Mouse (Mus musculus) adrenal gland, adult 2 months (tissue): ENCODE data around the gene Rbl1. TPM values are rescaled to one million over a fixed set of nuclear protein-coding genes. Genes with fewer than 3 reads are reported as not detected.
"Not testable (repeated sequence)": the region's sequence is repeated elsewhere in the genome, so short reads cannot be mapped to it uniquely, and the experiment has no call there.

Experiments used
- DNase-seq: peaks from one replicate; pipeline ENCODE4 v3.0.0; 2021
- long read RNA-seq: library from polyadenylated mRNA; stranded (forward); transcript quantifications from one replicate; pipeline ENCODE4 v2.0.0, GENCODE M21; 2021
- polyA plus RNA-seq: library from polyadenylated mRNA; depleted of rRNA; stranded (reverse); fragments of >200 nt; gene quantifications from 2 replicates; pipeline ENCODE4 v1.2.3, GENCODE M21; 2012; rRNA removed
- total RNA-seq, 2 experiments: library from RNA; stranded (reverse); gene quantifications; 2 replicates each; pipeline ENCODE4 v1.2.3; 2021

Rbl1 gene
- total RNA-seq (1 to 10 TPM; 3.7 to 5.6 TPM), polyA plus RNA-seq (1.6 and 1.7 TPM in 2 replicates)
- long read RNA-seq, full-length matches to known transcripts: 1 of 3 reads
- long read RNA-seq, partial matches to known transcripts: 2 of 3 reads
- long read RNA-seq, other reads (novel, unspliced or antisense): 0 of 3 reads

GRCm38 (mm10) chr2:157204366-157205218, at the start of gene Rbl1:
Rbl1 (minus strand) TSS chr2:157204534.
- peak; percentile 92 for DNase-seq

- DNase-seq: no peak
Measured at GRCm38 (mm10) chr2:157248111-157248510, 43.8 kb upstream of the Rbl1 start.

- no peak for DNase-seq
Measured at GRCm38 (mm10) chr2:157245603-157246002, 41.3 kb upstream of the Rbl1 start.

DNA sequence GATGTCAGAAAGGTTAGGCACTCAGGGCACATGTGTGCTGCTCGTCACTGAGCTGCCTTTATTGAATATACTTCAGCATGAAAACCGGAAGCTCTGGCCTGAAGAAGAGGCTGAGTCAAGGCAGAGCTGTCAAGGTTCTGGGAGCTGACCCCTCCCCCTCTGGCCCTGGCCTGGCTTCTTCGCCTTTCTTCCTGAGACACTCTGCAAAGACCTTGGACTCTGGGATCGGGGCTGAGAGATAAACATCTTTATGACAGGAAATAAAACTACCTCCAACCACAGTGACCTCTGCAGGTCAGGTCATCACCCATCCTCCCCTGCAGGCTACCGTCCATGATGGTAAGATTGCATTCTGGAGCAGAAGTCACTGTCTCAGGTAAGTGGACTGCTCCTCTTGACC, 40.7 kb upstream of the Rbl1 start:
- peak; percentile 43 for DNase-seq

DNA sequence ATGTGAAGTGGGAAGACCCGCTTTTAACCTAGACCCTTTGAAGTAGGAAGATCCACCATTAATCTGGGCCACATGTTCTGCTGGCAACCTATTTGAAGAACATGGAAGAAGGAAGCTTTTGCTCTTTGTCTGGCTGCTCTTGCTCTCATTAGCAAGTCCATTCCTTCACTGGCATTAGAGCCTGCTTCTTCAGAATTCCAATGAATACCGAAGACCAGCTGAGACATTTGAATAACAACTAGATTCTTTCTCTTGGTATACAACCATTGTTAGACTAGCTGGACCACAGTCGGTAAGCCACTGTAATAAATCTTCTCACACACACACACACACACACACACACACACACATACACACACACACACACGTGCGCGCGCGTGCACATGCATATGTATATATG, 31.6 kb upstream of the Rbl1 start:
- DNase-seq: no peak

- DNase-seq: not testable (repeated sequence)
Measured at GRCm38 (mm10) chr2:157221916-157222315, 17.6 kb upstream of the Rbl1 start.

- no peak for DNase-seq
Measured at GRCm38 (mm10) chr2:157220108-157220507, 15.8 kb upstream of the Rbl1 start.

DNA sequence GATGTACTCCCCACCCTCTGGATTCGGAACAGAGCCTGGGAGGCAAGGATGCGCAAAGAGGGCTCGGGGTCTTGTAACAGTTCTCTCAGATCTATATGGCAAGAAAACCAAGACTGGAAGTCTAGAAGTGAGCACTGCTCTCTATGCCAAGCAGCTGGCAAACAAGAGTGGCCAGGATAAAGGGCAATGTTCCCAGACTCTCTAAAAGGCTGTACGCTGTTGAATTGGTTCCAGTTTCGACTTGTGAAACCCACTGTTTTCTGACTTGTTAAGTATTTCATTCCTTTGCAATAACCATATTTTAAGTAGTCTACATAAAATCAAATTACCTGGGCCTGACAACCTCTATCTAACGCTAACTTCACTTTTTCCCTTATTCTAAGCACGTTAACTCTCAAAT, 7.4 kb upstream of the Rbl1 start:
- DNase-seq: no peak

- DNase-seq: no peak
Measured at GRCm38 (mm10) chr2:157203459-157204365, 622 bp downstream of the Rbl1 start.

- no peak for DNase-seq
Measured at GRCm38 (mm10) chr2:157203026-157203425, 1.3 kb downstream of the Rbl1 start.

DNA sequence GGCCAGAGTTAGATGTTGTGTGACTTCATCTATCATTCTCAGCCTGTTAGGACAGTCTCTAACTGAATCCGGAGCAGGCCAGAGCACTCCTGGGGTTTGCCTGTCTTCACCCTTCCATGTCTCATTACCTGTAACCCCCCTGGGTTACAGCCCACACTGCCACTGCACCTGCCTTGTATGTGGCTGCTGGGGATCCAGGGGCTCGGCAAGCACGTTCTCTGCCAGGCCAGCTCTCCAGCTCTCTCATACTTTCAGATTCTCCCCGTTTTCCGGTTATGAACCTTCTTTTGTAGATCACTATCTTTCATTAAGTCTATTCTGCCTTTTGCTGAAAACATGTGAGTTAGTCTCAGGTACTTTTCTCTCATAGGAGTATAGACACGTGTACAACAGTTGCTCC, 2.0 kb downstream of the Rbl1 start:
- no peak for DNase-seq

DNA sequence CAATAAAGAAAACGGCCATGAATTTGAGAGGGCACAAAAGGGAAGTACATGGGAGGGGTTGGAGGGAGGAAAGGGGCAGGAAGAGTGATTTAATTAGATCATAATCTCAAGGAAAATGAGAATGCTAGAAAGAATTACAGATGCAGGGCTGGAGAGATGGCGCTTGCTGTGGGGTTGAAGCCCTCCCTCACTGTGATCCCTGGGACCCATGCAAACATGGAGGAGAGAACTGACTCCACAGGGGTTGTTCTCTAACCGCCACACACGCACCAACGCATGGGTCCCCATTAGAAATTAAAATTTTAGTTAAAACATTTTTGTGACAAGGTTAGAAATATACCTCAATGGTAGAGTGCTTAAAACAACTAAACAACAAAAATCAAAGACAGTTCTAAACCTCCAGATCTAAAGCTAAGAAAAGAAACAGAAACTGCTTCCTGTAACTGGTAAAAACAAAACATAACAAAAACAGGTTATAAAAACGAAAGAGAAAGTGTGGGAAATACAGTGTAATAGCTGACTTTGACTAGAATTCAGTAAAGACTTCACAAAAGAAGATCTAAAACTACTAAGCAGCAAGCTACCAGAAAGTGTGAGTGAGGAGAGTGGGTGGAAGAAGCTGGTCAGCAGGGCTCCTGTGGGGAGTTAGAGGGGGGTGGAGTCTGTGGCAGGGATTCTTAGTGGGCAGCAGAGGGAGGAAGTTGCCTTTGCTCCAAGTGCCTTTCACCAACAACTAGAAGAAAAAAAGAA, 3.1 kb downstream of the Rbl1 start:
- DNase-seq: peak; percentile 30

DNA sequence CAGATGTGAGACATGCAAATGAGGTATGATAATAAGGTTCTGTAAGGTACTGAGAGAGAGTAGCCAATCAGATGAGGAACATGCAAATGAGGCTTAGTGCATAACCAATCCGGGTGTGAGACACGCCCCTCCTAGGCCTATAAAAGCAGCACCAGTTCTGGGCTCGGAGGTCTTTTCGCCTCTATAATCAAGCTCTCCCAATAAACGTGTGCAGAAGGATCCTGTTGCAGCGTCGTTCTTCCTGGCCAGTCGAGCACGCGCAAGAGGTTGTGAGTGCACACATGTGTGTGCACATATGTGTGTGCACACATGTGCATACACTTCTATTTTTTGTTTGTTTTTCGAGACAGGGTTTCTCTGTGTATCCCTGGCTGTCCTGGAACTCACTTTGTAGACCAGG, 5.9 kb downstream of the Rbl1 start:
- not testable (repeated sequence) for DNase-seq

- no peak for DNase-seq
Measured at GRCm38 (mm10) chr2:157190651-157191050, 13.7 kb downstream of the Rbl1 start.

GRCm38 (mm10) chr2:157187223-157187622, 17.1 kb downstream of the Rbl1 start:
- no peak for DNase-seq

DNA sequence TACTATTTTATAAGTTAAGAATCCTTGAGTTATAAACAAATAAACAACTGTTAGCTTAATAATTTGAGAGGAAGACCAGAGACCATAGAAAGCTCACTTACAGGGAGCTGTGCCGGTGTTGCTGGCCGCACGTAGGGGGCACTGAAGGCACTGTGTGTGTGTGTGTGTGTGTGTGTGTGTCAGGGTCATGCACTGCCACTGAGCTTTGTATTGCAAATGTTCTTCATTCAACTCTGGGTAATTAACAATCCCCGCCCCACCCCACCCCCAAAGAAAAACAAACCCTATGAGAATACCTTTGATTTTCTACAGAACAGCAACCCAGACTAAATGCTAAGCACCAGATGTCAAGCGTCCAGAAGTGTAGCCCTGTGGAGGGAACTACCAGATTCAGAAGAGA, 17.8 kb downstream of the Rbl1 start:
- no peak for DNase-seq

GRCm38 (mm10) chr2:157185022-157185660, 19.2 kb downstream of the Rbl1 start:
- DNase-seq: no peak

- DNase-seq: no peak
Measured at GRCm38 (mm10) chr2:157178167-157178566, 26.2 kb downstream of the Rbl1 start.

GRCm38 (mm10) chr2:157176248-157176647, 28.1 kb downstream of the Rbl1 start:
- no peak for DNase-seq

DNA sequence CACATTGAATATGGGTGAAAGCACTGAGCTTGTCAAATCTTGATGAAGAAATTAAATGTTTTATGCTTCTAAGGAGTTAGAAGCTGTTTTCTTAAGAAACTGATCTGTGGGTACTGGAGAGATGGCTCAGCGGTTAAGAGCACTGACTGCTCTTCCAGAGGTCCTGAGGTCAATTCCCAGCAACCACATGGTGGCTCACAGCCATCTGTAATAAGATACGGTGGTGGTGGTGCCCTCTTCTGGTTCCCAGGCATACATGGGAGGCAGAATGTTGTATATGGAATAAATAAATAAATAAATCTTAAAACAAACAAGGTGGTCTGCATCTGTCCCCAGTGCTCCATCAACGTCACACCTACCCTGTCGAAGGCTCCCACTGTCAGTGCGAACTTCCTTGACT, 29.9 kb downstream of the Rbl1 start:
- no peak for DNase-seq

- no peak for DNase-seq
Measured at GRCm38 (mm10) chr2:157173555-157173954, 30.8 kb downstream of the Rbl1 start.
